Mouse (Mus musculus) neutrophil, adult 5-6 weeks (primary cell): ENCODE data around the gene BC048507. TPM values are rescaled to one million over a fixed set of nuclear protein-coding genes. Genes with fewer than 3 reads are reported as not detected.
"Not testable (repeated sequence)": the region's sequence is repeated elsewhere in the genome, so short reads cannot be mapped to it uniquely, and the experiment has no call there.

Experiments
- ATAC-seq: fragments of 151-379, 151-347 bp; 2 replicates; pipeline ENCODE4 v1.8.0; 2017; ENCODE audit warnings: mild to moderate bottlenecking, moderate TSS enrichment; ENCODE audit not compliant: insufficient number of reproducible peaks, poor library complexity, low FRiP score, severe bottlenecking; ENCODE audit errors: extremely low read depth
- total RNA-seq: library from RNA; stranded (forward); fragments of 200-1000 nt; gene quantifications from 2 replicates; pipeline ENCODE4 v1.2.3, GENCODE M21; 2017

BC048507 gene
- not detected in 2 replicates for total RNA-seq

- ATAC-seq: no peak
Observed at GRCm38 (mm10) chr13:67863026-67863425, at the start of gene BC048507. BC048507 (plus strand) TSS chr13:67863326.

- ATAC-seq: peak; percentile 91
Observed at GRCm38 (mm10) chr13:67813710-67814660, 49.1 kb upstream of the BC048507 start, which contains the start of gene Zfp273. Zfp273 (plus strand) TSS chr13:67813740.

DNA sequence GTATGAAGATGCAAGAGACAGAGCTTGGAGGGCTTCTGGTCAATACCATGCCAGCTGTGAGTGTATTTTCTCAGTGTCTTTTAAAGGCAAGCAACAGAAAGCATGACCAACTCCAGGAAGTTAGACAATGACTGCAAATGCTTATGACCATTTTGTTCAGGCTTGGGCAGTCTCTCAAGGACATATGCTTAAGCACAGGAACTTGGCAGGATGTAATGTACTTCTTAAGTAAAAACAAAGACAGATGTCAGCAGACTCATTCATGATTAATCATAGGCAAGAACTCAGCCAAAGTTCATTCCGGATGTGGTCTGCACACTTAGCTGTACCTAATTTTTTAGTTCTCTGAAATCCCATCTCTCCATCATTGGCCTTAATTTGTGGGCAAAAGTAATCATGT, 44.5 kb upstream of the BC048507 start:
- ATAC-seq: no peak

GRCm38 (mm10) chr13:67830911-67831336, 32.2 kb upstream of the BC048507 start, which contains the start of gene Gm10037:
Gm10037 (plus strand) TSS chr13:67831106.
- peak; percentile 70 for ATAC-seq

- not testable (repeated sequence) for ATAC-seq
Observed at GRCm38 (mm10) chr13:67833137-67833536, 30.0 kb upstream of the BC048507 start.

DNA sequence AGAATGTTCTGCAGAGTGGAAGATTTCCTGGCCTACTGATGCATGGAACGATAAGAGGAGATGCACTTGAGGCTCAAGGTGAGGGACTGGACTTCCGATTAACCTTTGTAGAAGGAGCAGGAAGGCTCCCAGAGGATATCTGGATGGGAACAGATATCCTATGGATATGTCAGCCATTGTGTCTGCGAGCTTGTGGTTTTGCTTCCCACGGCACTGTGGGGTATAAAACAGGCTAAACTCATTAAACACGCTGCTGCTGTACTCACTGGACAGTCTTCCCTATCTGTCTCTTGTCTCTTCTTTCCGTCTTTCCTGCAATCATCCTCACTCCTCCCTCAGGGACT, 19.4 kb upstream of the BC048507 start:
- ATAC-seq: no peak

DNA sequence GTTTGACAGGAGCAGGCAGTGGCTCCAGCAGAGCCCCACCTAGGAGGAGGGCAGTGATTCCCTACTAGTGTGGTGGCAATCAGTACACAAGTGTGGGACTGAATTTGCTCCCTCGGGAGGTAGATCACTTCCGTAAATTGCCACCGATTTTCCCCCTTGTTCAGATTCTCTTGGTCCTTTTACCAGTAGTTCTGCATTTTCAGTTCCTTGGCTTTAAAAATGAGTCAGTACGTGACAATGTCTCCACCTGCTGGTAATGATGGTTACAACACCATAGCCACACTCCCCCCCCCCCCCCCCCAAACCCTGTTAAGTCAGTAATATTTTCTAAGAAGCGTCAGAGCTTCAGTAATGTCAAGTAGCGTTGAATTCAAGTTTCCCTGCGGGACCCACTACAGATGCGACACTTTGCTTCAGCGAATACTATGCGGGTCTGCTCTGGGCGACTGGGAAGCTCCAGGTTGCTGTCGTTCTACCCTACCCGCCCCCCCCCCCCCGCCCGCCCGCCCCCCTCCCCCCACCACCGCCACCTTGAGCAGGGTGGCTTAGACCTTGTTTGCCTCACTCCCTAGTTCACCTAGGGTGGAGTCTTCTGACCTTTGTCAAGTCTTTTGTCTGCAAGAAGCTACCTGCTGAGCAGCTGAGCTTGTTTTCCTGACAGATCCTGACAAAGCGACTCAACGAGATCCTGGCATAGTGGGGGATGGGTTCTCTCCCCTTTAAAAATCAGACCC, 18.8 kb upstream of the BC048507 start:
- peak; percentile 98 for ATAC-seq

- ATAC-seq: no peak
Observed at GRCm38 (mm10) chr13:67844853-67845194, 18.3 kb upstream of the BC048507 start.

DNA sequence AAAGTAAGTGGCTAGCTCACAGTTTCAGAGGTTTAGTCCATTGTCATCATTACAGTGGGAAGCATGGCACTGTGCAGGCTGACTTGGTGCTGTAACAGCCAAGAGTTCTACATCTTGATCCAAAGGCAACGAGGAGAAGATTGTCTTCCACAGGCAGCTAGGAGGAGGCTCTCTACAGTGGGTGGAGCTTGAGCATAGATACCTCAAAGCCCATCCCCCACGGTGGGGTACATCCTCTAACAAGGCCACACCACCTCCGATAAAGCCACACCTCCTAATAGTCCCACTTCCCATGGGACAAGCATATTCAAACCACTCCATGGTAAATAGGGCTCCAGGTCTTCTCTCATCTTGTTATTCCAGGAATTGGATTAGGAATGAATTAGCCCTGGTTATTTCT, 12.8 kb upstream of the BC048507 start:
- ATAC-seq: no peak

DNA sequence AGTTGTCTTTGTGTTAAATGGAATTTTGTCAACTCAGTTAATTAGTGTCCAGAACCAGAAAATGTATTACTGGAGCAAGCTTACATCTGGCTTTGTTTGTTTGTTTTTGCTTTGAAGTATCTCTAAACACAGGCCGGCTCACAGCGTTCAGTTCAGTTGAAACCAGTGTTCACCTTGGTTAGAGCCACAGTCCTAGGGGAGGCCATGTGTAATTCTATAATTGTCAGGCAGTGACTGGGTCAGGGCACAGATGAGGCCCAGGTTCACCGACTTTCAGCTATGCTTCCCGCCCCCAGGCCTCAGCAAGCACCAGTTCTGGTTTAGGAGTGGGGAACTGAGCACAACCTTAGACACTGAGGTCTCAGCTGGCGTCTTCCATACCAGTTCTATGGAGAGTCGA, 10.0 kb upstream of the BC048507 start:
- ATAC-seq: no peak

DNA sequence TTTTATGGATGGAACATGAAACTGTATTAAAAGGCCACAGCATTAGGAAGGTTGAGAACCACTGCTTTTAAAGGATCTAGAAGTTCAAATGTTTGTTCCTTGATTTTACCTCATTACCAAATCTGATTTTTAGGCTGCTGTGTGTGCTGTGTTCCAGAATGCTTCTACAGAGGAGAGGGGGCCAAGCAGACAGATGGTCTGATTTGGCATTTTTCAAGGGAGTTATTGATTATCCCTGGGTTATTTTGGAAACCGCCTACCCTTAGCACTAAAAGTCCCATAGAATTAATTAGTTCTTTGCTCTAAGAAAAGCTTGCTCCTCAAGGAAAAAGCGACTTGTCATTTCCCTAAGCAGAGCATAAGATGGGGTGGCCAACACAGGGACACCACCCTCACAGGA, 9.1 kb upstream of the BC048507 start:
- ATAC-seq: no peak

DNA sequence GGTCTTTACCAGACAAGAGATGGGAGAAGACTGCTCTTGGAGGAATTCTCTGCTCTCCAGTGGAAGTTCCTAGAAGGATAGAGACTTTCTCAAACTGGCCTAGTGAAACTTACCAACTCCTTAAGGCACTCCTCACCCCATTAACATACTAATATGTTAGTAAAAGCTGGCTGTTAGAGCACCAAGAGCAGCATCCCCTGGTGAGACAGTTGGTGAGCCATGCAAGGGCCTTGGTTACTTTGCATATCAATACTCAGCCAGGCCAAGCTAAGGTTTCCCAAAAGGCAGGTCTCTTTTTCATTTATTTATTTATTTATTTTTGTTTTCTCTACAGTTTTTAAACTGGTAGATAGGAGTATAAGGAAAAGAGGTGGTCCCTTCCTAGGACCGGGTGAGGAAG, 5.8 kb upstream of the BC048507 start:
- ATAC-seq: no peak

- no peak for ATAC-seq
Observed at GRCm38 (mm10) chr13:67862508-67862907, 618 bp upstream of the BC048507 start.

DNA sequence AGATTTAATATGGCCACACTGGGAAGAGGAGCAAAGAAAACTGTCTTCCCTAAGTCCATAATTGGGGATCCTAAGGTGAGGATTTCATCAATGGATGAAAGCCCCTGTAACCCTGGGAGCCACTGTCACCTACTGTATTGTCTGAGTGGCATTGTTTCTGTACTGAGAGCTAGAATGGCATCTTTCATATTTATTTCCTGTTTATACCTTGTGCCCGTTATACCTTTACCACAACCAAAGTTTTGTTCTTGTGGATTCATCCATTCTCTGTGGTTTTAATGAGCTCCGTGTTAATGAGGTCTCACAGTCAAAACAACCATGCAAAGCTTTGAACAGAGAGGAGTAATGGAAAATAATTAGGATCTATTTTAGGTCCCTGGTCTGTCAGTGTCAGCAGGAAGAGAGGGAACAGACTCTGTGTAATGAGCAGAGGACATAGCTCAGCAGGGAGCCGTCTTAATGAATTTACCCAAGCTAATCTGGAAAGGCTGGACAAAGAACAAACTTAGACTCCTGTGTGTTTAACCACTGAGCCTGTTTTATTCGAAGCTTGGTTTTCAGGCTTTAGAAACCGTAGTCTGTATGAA, 1.7 kb downstream of the BC048507 start:
- ATAC-seq: no peak

DNA sequence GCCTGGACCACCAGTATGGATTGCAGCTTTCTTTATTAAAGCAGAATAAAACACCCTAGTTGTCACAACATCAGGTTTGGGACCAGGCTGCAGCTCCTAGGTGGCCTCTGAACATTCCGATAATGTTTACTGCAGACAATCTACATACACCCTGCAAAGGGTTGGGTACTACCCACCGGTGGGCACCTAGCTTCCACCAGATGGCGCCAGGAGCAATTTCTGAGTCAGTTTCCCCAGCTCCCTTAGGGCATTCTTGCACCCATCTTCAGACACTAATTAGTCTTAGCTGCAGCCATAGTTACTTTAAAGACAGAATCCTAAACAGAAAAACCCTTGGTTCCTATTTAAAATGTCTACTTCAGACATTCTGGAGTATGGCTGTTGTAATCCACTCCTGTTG, 4.8 kb downstream of the BC048507 start:
- no peak for ATAC-seq

- ATAC-seq: not testable (repeated sequence)
Observed at GRCm38 (mm10) chr13:67876049-67876698, 13.0 kb downstream of the BC048507 start.

DNA sequence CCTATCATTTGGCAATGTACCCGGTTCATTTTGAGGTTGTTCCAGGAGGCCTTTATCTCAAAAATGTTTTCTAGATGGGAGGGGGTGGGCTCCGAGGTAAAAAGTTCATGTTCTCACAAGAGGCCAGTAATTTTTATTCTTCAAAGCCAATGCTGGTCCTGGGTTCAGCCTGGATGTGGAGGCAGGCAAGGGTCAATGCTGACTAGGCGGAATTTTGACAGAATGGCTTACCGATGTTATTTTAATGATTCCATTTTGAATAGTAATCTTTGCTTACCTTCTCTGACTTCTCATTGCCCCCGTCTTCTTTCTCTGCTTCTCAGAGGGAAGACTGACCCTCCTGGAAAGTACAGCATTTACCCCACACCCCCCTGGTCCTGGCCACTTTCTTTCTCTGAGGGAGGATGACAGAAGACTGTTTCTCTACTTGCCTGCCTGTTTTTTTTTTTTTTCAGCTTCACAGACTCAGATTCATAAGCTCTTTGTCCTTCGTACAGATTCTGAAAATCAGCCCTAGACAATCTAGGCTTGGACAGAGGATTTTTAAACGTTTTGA, 13.7 kb downstream of the BC048507 start:
- no peak for ATAC-seq

- no peak for ATAC-seq
Observed at GRCm38 (mm10) chr13:67883966-67884365, 20.8 kb downstream of the BC048507 start.

DNA sequence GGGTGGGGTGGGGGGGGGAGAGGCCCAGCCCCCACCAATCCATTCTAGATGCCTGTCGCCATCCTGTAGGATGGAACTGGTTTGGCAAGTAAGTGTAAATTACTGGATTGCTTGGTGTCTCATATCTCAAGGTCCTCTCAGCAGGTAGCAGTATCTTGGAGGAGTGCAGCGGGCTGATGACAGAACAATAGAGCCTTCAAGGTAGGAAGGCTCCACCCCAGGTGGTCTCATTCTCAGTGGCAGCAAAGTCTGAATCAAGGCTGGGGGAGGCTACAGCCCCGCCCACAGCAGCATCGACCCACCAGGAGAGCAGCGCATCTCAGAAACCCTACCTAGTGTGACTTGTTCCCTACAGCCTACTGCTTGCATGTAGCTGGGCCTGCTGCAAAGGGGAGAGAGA, 46.6 kb downstream of the BC048507 start:
- no peak for ATAC-seq
